Mouse (Mus musculus) embryonic facial prominence, embryonic 10.5 days (tissue): ENCODE data around the gene Dnajc5. TPM values are rescaled to one million over a fixed set of nuclear protein-coding genes. Genes with fewer than 3 reads are reported as not detected.

Experiments used
- DNase-seq: peaks from one replicate; pipeline ENCODE4 v3.0.0-alpha.2; 2017; ENCODE audit warnings: low spot score
- H3K27ac ChIP-seq: fragments of 300-500 bp; sonication (generic); replicated peaks from 2 replicates; pipeline ENCODE4 v1.5.1; 2016; ENCODE audit warnings: mild to moderate bottlenecking
- H3K27me3 ChIP-seq: fragments of 300-500 bp; sonication (generic); replicated peaks from 2 replicates; pipeline ENCODE4 v1.6.1; 2016; ENCODE audit warnings: low read depth, mild to moderate bottlenecking; ENCODE audit not compliant: poor library complexity, severe bottlenecking
- H3K36me3 ChIP-seq: fragments of 300-500 bp; sonication (generic); replicated peaks from 2 replicates; pipeline ENCODE4 v1.6.1; 2016; ENCODE audit warnings: mild to moderate bottlenecking, moderate library complexity
- H3K4me1 ChIP-seq: fragments of 300-500 bp; sonication (generic); 2 replicates; pipeline ENCODE4 v1.6.1; 2016
- H3K4me3 ChIP-seq: fragments of 300-500 bp; sonication (generic); 2 replicates; pipeline ENCODE4 v1.5.1; 2016; ENCODE audit warnings: mild to moderate bottlenecking, moderate library complexity
- H3K9me3 ChIP-seq: fragments of 300-500 bp; sonication (generic); 2 replicates; pipeline ENCODE4 v1.6.1; 2016; ENCODE audit warnings: mild to moderate bottlenecking
- WGBS: fragments of 180-500 bp; shearing (Covaris S2); methylation state at CpG from one replicate; pipeline ENCODE4 v1.1.7; 2016; 5-methylcytosine and 5-hydroxymethylcytosine counted together
- polyA plus RNA-seq: library from polyadenylated mRNA; unstranded; fragments of >200 nt; fragmentation: Nextera tagmentation; extraction: Ambion mirVana; gene quantifications from 2 replicates; pipeline ENCODE4 v1.2.1, GENCODE M21; 2016

The Dnajc5 gene
- polyA plus RNA-seq, 1 experiment from 2014 or later, result 93.4 TPM

- H3K4me3 ChIP-seq, result 0 out of 2 replicates have a peak overlapping the region, but pooled peaks have one; percentile 4
These were observed 2.5 kb downstream of the Dnajc5 start for GRCm38 (mm10) chr2:181522811-181523210.

GRCm38 (mm10) chr2:181525526-181525925, 5.2 kb downstream of the Dnajc5 start:
- Histone ChIP-seq H3K36me3 (peaks cover 49% of the 10 kb centered on the region), H3K9me3 (0 out of 2 replicates have a peak, but pooled peaks cover under 1% of the 10 kb centered on the region), H3K27ac (no peak overlapping the region), H3K27me3 (no peaks in the 10 kb centered on the region), H3K4me3 (no peak overlapping the region), H3K4me1 (peaks cover 14% of the 10 kb centered on the region)
- WGBS, result 91% methylated on average over 5 of the region's 5 CpGs
- DNase-seq, result no peak

More at GRCm38 (mm10) chr2:181522811-181523210, 2.5 kb downstream of the Dnajc5 start:
- WGBS, result 76% methylated on average over 5 of the region's 5 CpGs
- H3K27me3 ChIP-seq, result no peaks in the 10 kb centered on the region
- DNase-seq, result no peak
- peaks cover 22% of the 10 kb centered on the region for H3K4me1 ChIP-seq
- H3K9me3 ChIP-seq, result no peaks in the 10 kb centered on the region
- no peak overlapping the region for H3K27ac ChIP-seq
- peaks cover 28% of the 10 kb centered on the region for H3K36me3 ChIP-seq

- Histone ChIP-seq H3K27me3 (no peaks in the 10 kb centered on the region), H3K4me1 (no peaks in the 10 kb centered on the region), H3K36me3 (peaks cover 59% of the 10 kb centered on the region), H3K27ac (no peak overlapping the region), H3K9me3 (0 out of 2 replicates have a peak, but pooled peaks cover 3% of the 10 kb centered on the region), H3K4me3 (no peak overlapping the region)
- no peak for DNase-seq
- WGBS, result 89% methylated on average over 1 of the region's 1 CpGs
These were observed 8.8 kb downstream of the Dnajc5 start for GRCm38 (mm10) chr2:181529076-181529475.

- no peak overlapping the region for H3K27ac ChIP-seq
- no peak overlapping the region for H3K4me3 ChIP-seq
- no peaks in the 10 kb centered on the region for H3K27me3 ChIP-seq
- WGBS, result 95% methylated on average over 3 of the region's 3 CpGs
- no peak for DNase-seq
- 0 out of 2 replicates have a peak, but pooled peaks cover 3% of the 10 kb centered on the region for H3K9me3 ChIP-seq
- H3K36me3 ChIP-seq, result peaks cover 58% of the 10 kb centered on the region
- H3K4me1 ChIP-seq, result peaks cover 2% of the 10 kb centered on the region
These were observed 12.3 kb downstream of the Dnajc5 start for GRCm38 (mm10) chr2:181532589-181532988.

- Histone ChIP-seq H3K9me3 (no peaks in the 10 kb centered on the region), H3K27ac (no peak overlapping the region), H3K4me1 (peaks cover 6% of the 10 kb centered on the region), H3K27me3 (no peaks in the 10 kb centered on the region), H3K4me3 (no peak overlapping the region), H3K36me3 (peaks cover 36% of the 10 kb centered on the region)
- WGBS, result 91% methylated on average over 2 of the region's 2 CpGs
- no peak for DNase-seq
These were observed 16.1 kb downstream of the Dnajc5 start for GRCm38 (mm10) chr2:181536410-181536809.

GRCm38 (mm10) chr2:181537444-181538047, 17.3 kb downstream of the Dnajc5 start:
- H3K27ac ChIP-seq, result peak overlapping the region; percentile 45; the same call in 1 of the 2 replicates
- DNase-seq, result no peak
- no peaks in the 10 kb centered on the region for H3K9me3 ChIP-seq
- 90% methylated on average over 2 of the region's 2 CpGs for WGBS
- peaks cover 6% of the 10 kb centered on the region for H3K4me1 ChIP-seq
- H3K4me3 ChIP-seq, result peak overlapping the region; percentile 1; the same call in 1 of the 2 replicates
- H3K27me3 ChIP-seq, result no peaks in the 10 kb centered on the region
- peaks cover 30% of the 10 kb centered on the region for H3K36me3 ChIP-seq

GRCm38 (mm10) chr2:181541761-181542380, 21.6 kb downstream of the Dnajc5 start:
- no peak for DNase-seq
- H3K9me3 ChIP-seq, result no peaks in the 10 kb centered on the region
- H3K27me3 ChIP-seq, result no peaks in the 10 kb centered on the region
- H3K36me3 ChIP-seq, result peaks cover 38% of the 10 kb centered on the region
- no peak overlapping the region for H3K27ac ChIP-seq
- H3K4me3 ChIP-seq, result no peak overlapping the region
- 93% methylated on average over 6 of the region's 6 CpGs for WGBS
- peaks cover 6% of the 10 kb centered on the region for H3K4me1 ChIP-seq

GRCm38 (mm10) chr2:181546142-181546541, 25.9 kb downstream of the Dnajc5 start:
- H3K4me3 ChIP-seq, result no peak overlapping the region
- H3K27me3 ChIP-seq, result no peaks in the 10 kb centered on the region
- peaks cover 63% of the 10 kb centered on the region for H3K36me3 ChIP-seq
- no peaks in the 10 kb centered on the region for H3K9me3 ChIP-seq
- H3K27ac ChIP-seq, result no peak overlapping the region
- WGBS, result 95% methylated on average over 7 of the region's 7 CpGs
- DNase-seq, result no peak
- H3K4me1 ChIP-seq, result no peaks in the 10 kb centered on the region

- H3K9me3 ChIP-seq, result no peaks in the 10 kb centered on the region
- no peak overlapping the region for H3K27ac ChIP-seq
- no peak overlapping the region for H3K4me3 ChIP-seq
- WGBS, result 76% methylated on average over 1 of the region's 1 CpGs
- H3K36me3 ChIP-seq, result peaks cover 78% of the 10 kb centered on the region
- no peak for DNase-seq
- H3K27me3 ChIP-seq, result no peaks in the 10 kb centered on the region
- H3K4me1 ChIP-seq, result no peaks in the 10 kb centered on the region
These were observed 27.9 kb downstream of the Dnajc5 start for GRCm38 (mm10) chr2:181548227-181548626.

- no peaks in the 10 kb centered on the region for H3K4me1 ChIP-seq
- WGBS, result 91% methylated on average over 5 of the region's 5 CpGs
- no peaks in the 10 kb centered on the region for H3K27me3 ChIP-seq
- H3K36me3 ChIP-seq, result peaks cover 81% of the 10 kb centered on the region
- no peaks in the 10 kb centered on the region for H3K9me3 ChIP-seq
- H3K27ac ChIP-seq, result no peak overlapping the region
- H3K4me3 ChIP-seq, result no peak overlapping the region
- no peak for DNase-seq
These were observed 28.4 kb downstream of the Dnajc5 start for GRCm38 (mm10) chr2:181548682-181549081.

GRCm38 (mm10) chr2:181550233-181550632, 29.9 kb downstream of the Dnajc5 start:
- 95% methylated on average over 2 of the region's 2 CpGs for WGBS
- no peaks in the 10 kb centered on the region for H3K4me1 ChIP-seq
- H3K27ac ChIP-seq, result no peak overlapping the region
- no peaks in the 10 kb centered on the region for H3K9me3 ChIP-seq
- H3K27me3 ChIP-seq, result no peaks in the 10 kb centered on the region
- no peak for DNase-seq
- no peak overlapping the region for H3K4me3 ChIP-seq
- peaks cover 92% of the 10 kb centered on the region for H3K36me3 ChIP-seq

- H3K9me3 ChIP-seq, result no peaks in the 10 kb centered on the region
- DNase-seq, result no peak
- H3K27me3 ChIP-seq, result no peaks in the 10 kb centered on the region
- peaks cover 62% of the 10 kb centered on the region for H3K36me3 ChIP-seq
- H3K4me1 ChIP-seq, result no peaks in the 10 kb centered on the region
- H3K4me3 ChIP-seq, result no peak overlapping the region
- no peak overlapping the region for H3K27ac ChIP-seq
These were observed 33.5 kb downstream of the Dnajc5 start for GRCm38 (mm10) chr2:181553772-181554171.

- H3K4me3 ChIP-seq, result no peak overlapping the region
- H3K4me1 ChIP-seq, result peaks cover 5% of the 10 kb centered on the region; the same call in 1 of the 2 replicates
- H3K27ac ChIP-seq, result no peak overlapping the region
- WGBS, result 86% methylated on average over 3 of the region's 3 CpGs
- DNase-seq, result no peak
- H3K36me3 ChIP-seq, result peaks cover 7% of the 10 kb centered on the region; the same call in 1 of the 2 replicates
- H3K27me3 ChIP-seq, result no peaks in the 10 kb centered on the region
- H3K9me3 ChIP-seq, result no peaks in the 10 kb centered on the region
These were observed 47.1 kb downstream of the Dnajc5 start for GRCm38 (mm10) chr2:181567338-181567737.
